Mouse (Mus musculus) brain, embryonic 14.5 days (tissue): ENCODE measurements around the gene Mamdc4. TPM values are rescaled to one million over a fixed set of nuclear protein-coding genes. Genes with fewer than 3 reads are reported as not detected.

Source experiments
- DNase-seq: peaks from one replicate; pipeline ENCODE4 v3.0.0-alpha.2; 2011; ENCODE audit warnings: low read depth
- CTCF ChIP-seq: fragments of 200-500 bp; IDR thresholded peaks from 2 replicates; pipeline ENCODE4 v1.5.1; 2012; ENCODE audit warnings: inconsistent platforms, mild to moderate bottlenecking, moderate library complexity, borderline replicate concordance; ENCODE audit not compliant: insufficient read depth, insufficient read length; ENCODE audit errors: extremely low read depth
- POLR2A ChIP-seq: fragments of 200-500 bp; IDR thresholded peaks from 2 replicates; pipeline ENCODE4 v1.6.1; 2012; ENCODE audit warnings: mild to moderate bottlenecking, inconsistent platforms, borderline replicate concordance; ENCODE audit not compliant: poor library complexity, insufficient read depth, insufficient read length, severe bottlenecking; ENCODE audit errors: extremely low read depth
- polyA plus RNA-seq: library from polyadenylated mRNA; depleted of rRNA; stranded (reverse); fragments of >200 nt; gene quantifications from 2 replicates; pipeline ENCODE4 v1.2.3, GENCODE M21; 2012; rRNA removed

Mamdc4 gene
- polyA plus RNA-seq, result 5.0 and 8.2 TPM in 2 replicates

DNA sequence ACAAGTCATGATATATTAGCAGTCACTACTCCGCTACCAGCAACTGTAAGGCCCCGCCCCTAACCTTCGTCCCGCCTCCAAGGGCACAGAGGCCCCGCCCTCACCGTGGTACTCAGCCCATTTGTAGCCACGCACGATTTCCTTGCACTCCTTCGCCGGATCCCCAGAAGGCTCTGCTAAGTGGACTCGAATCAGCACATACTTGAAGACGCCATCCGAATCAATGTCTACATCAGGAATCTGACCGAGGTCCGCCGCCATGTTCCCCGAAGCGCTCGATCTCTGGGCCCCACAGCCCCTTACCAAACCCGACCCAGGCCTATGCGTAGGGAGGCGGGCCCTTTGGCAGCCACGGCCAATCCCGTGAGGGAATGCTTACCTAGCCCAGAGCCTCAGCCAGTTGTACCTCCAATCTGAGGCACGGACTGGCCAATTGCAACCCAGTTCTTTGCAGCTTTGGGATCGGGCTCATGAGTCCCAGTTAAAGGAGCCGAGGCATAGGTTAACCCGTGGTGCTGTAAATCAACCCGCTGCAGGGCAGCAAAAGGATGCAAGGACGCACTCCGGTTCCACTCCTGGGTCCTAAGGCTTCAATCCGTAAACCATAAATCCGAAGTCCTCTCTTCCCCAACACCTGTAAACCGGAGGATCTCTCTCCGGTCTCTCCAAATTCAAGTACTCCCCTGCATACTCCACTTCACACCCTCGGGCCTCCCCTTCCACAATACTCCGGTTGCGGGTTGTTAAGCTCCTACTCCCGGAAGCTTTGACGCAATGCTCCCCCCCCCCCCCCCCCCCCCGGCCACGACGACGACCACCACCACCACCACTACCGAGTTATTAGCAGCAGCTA lies at the start of gene Mamdc4, which contains the start of gene Phpt1:
Mamdc4 (minus strand) TSS at position 267 of the 853 bp plus-strand sequence.
Phpt1 (minus strand) TSS at position 646 of the 853 bp plus-strand sequence.
- TF ChIP-seq POLR2A (peak; percentile 38; the same call in 1 of the 2 replicates), CTCF (no peak)

GRCm38 (mm10) chr2:25621229-25622200 lies 46.9 kb upstream of the Mamdc4 start, which contains the start of gene Tmem141:
TSS of gene Tmem141 (minus strand) at chr2:25622005.
- TF ChIP-seq POLR2A, result no peak
- peak; percentile 70 for TF ChIP-seq CTCF
- peak; percentile 92 for DNase-seq

More for the DNA sequence above, at the start of gene Mamdc4, which contains the start of gene Phpt1:
- DNase-seq, result peak; percentile 99

- no peak for TF ChIP-seq CTCF
- no peak for TF ChIP-seq POLR2A
These were observed 46.2 kb upstream of the Mamdc4 start for GRCm38 (mm10) chr2:25620852-25621228.

DNA sequence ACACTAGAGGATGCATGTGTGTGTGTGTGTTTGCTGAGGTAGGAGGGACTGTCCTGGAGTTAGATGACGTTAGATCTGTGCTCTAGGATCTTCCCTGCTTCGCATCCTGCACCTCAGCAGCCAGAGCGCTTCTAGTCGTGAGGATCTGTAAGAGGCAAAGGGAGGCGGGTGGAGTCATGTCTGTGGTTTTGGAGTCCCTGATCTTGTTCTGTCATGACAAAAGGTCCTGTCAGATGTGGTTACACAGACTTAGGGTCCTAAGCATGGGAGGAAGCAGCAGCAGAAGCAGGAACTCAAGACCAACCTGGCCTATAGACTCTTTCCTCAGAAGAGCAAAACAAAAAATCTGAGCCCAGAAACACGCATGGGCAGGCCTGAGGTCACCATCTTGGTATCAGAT lies 45.7 kb upstream of the Mamdc4 start:
- no peak for DNase-seq
- no peak for TF ChIP-seq POLR2A
- no peak for TF ChIP-seq CTCF

More at GRCm38 (mm10) chr2:25620852-25621228, 46.2 kb upstream of the Mamdc4 start:
- no peak for DNase-seq

- DNase-seq, result no peak
- TF ChIP-seq CTCF (no peak), POLR2A (no peak)
These were observed 42.9 kb upstream of the Mamdc4 start, which contains the start of gene Ccdc183 for GRCm38 (mm10) chr2:25617578-25617977. TSS of gene Ccdc183 (minus strand) at chr2:25617678.

DNA sequence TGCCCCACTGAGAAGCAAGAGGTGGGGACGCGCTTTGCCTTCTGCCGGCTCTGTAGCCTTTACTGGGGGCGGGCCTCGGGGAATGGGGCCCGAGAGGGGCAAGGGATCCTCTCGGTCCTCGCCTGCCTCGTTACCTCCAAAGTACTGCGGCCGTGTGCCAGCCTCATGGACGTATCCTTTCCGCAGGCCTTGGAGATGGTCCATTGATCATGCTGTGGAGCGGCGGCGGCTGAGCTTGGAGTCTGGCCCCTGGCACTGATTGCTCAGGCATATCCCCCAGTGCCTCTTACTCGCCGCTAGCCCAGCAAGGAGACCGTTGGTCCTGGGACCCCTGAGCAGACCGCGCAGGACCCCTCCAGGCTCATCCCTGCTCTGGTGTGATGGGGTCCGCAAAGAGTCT lies 41.8 kb upstream of the Mamdc4 start:
- TF ChIP-seq POLR2A, result no peak
- TF ChIP-seq CTCF, result no peak
- DNase-seq, result peak; percentile 12

DNA sequence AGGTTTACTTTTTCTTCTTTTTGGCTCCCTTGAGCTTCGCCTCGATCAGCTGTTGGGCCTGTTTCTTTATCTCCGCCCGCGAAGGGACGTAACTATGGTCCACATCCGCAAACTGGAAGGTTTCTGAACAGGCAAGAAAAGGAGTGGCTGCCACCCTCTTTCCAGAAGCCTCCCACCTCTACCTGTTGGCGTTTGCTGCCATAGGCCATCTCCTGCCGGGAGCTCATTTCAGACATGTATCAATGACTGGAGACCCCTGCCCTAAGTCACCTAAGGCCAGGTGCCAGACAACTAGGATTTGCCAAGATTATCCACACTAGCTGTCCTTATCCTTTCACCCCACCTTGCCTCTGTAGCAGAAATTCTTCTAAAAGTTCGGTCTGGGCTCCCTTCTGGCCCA lies 34.0 kb upstream of the Mamdc4 start:
- DNase-seq, result no peak
- no peak for TF ChIP-seq CTCF
- no peak for TF ChIP-seq POLR2A

- TF ChIP-seq CTCF, result no peak
- peak; percentile 99 for TF ChIP-seq POLR2A
- DNase-seq, result peak; percentile 95
These were observed 33.3 kb upstream of the Mamdc4 start, which contains the start of gene Rabl6 for GRCm38 (mm10) chr2:25607761-25608622. TSS of gene Rabl6 (minus strand) at chr2:25608521.

GRCm38 (mm10) chr2:25602526-25602925 lies 27.9 kb upstream of the Mamdc4 start:
- TF ChIP-seq CTCF (no peak), POLR2A (no peak)
- DNase-seq, result no peak

DNA sequence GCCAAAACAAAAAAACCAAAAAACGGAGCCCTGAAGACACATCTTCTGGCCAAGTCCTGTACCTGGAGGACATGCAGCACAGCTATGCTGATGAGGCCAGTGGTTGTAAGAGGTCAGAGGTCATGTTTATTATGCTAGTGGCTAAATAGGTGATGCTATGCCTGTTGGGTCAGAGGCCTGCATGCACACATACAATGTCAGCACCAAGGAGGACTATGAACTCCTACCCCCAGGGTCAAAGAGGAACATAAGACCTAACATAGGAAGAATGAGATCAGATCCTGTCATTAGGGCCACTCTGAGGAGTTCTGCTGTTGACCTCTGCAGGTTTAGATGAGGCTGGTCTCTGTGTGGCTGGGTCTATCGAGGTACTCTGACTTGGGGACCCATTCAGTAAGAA lies 25.4 kb upstream of the Mamdc4 start:
- TF ChIP-seq CTCF, result no peak
- no peak for TF ChIP-seq POLR2A
- no peak for DNase-seq
